Comparison of ENCODE assay signal across 10 mouse cellular contexts in the genomic region with DNA sequence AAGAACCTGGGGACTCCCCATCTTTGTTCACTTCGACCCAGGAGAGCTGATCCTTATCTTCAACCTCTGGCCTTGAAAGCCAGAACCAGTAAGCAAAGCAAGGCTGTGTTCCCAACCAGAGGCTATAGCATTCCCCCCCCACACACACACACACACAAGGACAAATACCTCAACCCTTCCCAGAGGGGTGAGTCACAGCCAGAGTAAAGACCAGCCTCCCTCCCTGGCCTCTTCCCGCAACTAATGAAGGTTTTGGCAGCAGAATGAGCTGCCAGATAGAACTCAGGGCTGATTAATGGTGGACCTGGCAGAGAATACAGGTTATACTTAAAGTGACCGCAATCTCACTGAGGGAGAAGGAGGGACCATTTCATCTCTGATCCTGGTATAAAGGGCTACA. TPM values are rescaled to one million over a fixed set of nuclear protein-coding genes. Genes with fewer than 3 reads are reported as not detected.
DNase-seq lines count a peak whose midpoint lies in the region; ATAC-seq and TF ChIP-seq lines count a peak whose summit lies in the region.
"Had no signal": no experiment of that assay in that cellular context is flagged by ENCODE, and none has a peak within 500 bp of the region (broad histone marks: within the 10 kb centered on the region; RNA-seq: fewer than 3 reads in every experiment).

No protein-coding gene starts in this region.

- peak; percentile 72 for DNase-seq in kidney, postnatal 0 days (ENCODE audit: low spot score)
- no peak for DNase-seq in kidney, postnatal 10 days
- DNase-seq in 416B (ENCODE audit: low read depth) = peak; percentile 57
- peak; percentile 85 for DNase-seq in adipocyte (ENCODE audit: low spot score)
- no peak for DNase-seq in forebrain, embryonic 10.5 days (ENCODE audit: extremely low spot score, low spot score)
- DNase-seq: cerebellum, adult 11-12 months; gastrocnemius, adult 2 months had no signal

- H3K4me1 ChIP-seq in kidney, postnatal 0 days (replicated peaks; ENCODE audit: insufficient read depth, low read length) = peaks cover 22% of the 10 kb centered on the region; the same call in 1 of the 2 replicates
- H3K4me1 ChIP-seq in intestine, postnatal 0 days (replicated peaks; ENCODE audit: control insufficient read depth, insufficient read depth, low read length) = no peaks in the 10 kb centered on the region
- H3K4me1 ChIP-seq in forebrain, embryonic 10.5 days = peaks cover 48% of the 10 kb centered on the region
- H3K4me1 ChIP-seq in midbrain, embryonic 13.5 days (replicated peaks) = peaks cover 32% of the 10 kb centered on the region

- WGBS in kidney, postnatal 0 days = 24% methylated on average over 3 of the region's 3 CpGs
- WGBS in intestine, postnatal 0 days = 30% methylated on average over 3 of the region's 3 CpGs
- WGBS in forebrain, embryonic 10.5 days = 77% methylated on average over 3 of the region's 3 CpGs
- 81% methylated on average over 3 of the region's 3 CpGs for WGBS in midbrain, embryonic 13.5 days

- no peaks in the 10 kb centered on the region for H3K36me3 ChIP-seq in kidney, postnatal 0 days (ENCODE audit: insufficient read depth, low read length)
- H3K36me3 ChIP-seq in intestine, postnatal 0 days (ENCODE audit: control insufficient read depth, insufficient read depth) = no peaks in the 10 kb centered on the region
- no peaks in the 10 kb centered on the region for H3K36me3 ChIP-seq in forebrain, embryonic 10.5 days (replicated peaks)
- no peaks in the 10 kb centered on the region for H3K36me3 ChIP-seq in midbrain, embryonic 13.5 days
- H3K36me3 ChIP-seq: lung, embryonic 15.5 days had no signal

- H3K27ac ChIP-seq in kidney, postnatal 0 days = peak overlapping the region; percentile 54; the same call in 1 of the 2 replicates
- H3K27ac ChIP-seq in intestine, postnatal 0 days (ENCODE audit: low read depth, low read length) = no peak overlapping the region
- H3K27ac ChIP-seq in forebrain, embryonic 10.5 days = no peak overlapping the region; the same call in 1 of the 2 replicates
- no peak overlapping the region for H3K27ac ChIP-seq in midbrain, embryonic 13.5 days
- H3K27ac ChIP-seq: gastrocnemius, adult 2 months; lung, embryonic 15.5 days had no signal

- no peak overlapping the region for H3K4me2 ChIP-seq in kidney, postnatal 0 days (ENCODE audit: low read length)
- H3K4me2 ChIP-seq in intestine, postnatal 0 days (replicated peaks; ENCODE audit: low read depth) = no peak overlapping the region
- no peak overlapping the region for H3K4me2 ChIP-seq in midbrain, embryonic 13.5 days (replicated peaks)
- H3K4me2 ChIP-seq: lung, embryonic 15.5 days had no signal

- no peaks in the 10 kb centered on the region for H3K27me3 ChIP-seq in kidney, postnatal 0 days (ENCODE audit: insufficient read depth, low read length)
- no peaks in the 10 kb centered on the region for H3K27me3 ChIP-seq in intestine, postnatal 0 days (replicated peaks; ENCODE audit: control insufficient read depth, insufficient read depth, low read length)
- H3K27me3 ChIP-seq in forebrain, embryonic 10.5 days (ENCODE audit: poor library complexity, severe bottlenecking) = peaks cover 17% of the 10 kb centered on the region
- H3K27me3 ChIP-seq in midbrain, embryonic 13.5 days = no peaks in the 10 kb centered on the region; the same call in 1 of the 2 replicates
- H3K27me3 ChIP-seq: lung, embryonic 15.5 days had no signal

- H3K9me3 ChIP-seq in kidney, postnatal 0 days (replicated peaks; ENCODE audit: low read length) = no peaks in the 10 kb centered on the region
- no peaks in the 10 kb centered on the region for H3K9me3 ChIP-seq in intestine, postnatal 0 days (ENCODE audit: control insufficient read depth)
- H3K9me3 ChIP-seq in forebrain, embryonic 10.5 days = no peaks in the 10 kb centered on the region
- H3K9me3 ChIP-seq in midbrain, embryonic 13.5 days = no peaks in the 10 kb centered on the region
- H3K9me3 ChIP-seq: lung, embryonic 15.5 days had no signal

- H3K9ac ChIP-seq in kidney, postnatal 0 days (ENCODE audit: low read depth, low read length) = no peak overlapping the region
- no peak overlapping the region for H3K9ac ChIP-seq in intestine, postnatal 0 days (ENCODE audit: low read depth, low read length)
- no peak overlapping the region for H3K9ac ChIP-seq in midbrain, embryonic 13.5 days (replicated peaks)
- H3K9ac ChIP-seq: lung, embryonic 15.5 days had no signal

- TF ChIP-seq CTCF in kidney, postnatal 0 days (IDR thresholded peaks at IDR 0.05; ENCODE audit: low read depth) = no peak
- TF ChIP-seq CTCF in intestine, postnatal 0 days (IDR thresholded peaks at IDR 0.05; ENCODE audit: low read depth) = no peak

- ATAC-seq in kidney, postnatal 0 days (replicated peaks; ENCODE audit: low FRiP score, low read depth) = peak; percentile 34; the same call in 1 of the 2 replicates
- peak; percentile 48; the same call in 1 of the 2 replicates for ATAC-seq in intestine, postnatal 0 days
- no peak for ATAC-seq in midbrain, embryonic 13.5 days

- no peak overlapping the region for H3K4me3 ChIP-seq in kidney, postnatal 0 days (replicated peaks; ENCODE audit: low read depth, low read length)
- no peak overlapping the region for H3K4me3 ChIP-seq in intestine, postnatal 0 days (ENCODE audit: low read depth, low read length)
- H3K4me3 ChIP-seq in forebrain, embryonic 10.5 days = no peak overlapping the region
- H3K4me3 ChIP-seq in midbrain, embryonic 13.5 days (replicated peaks) = no peak overlapping the region
- H3K4me3 ChIP-seq: gastrocnemius, adult 2 months; lung, embryonic 15.5 days had no signal

RNA-seq across cellular contexts. Expression of gene Ankrd40, which starts 18.8 kb away (rescaled TPM):
- polyA plus RNA-seq in kidney, postnatal 0 days (2015; fragmentation: Nextera tagmentation; extraction: Ambion mirVana) = 17.9 and 21.9 TPM in 2 replicates
- polyA plus RNA-seq in intestine, postnatal 0 days (2015; fragmentation: Nextera tagmentation; extraction: Ambion mirVana) = 18.0 and 19.6 TPM in 2 replicates
- 10.3 and 11.4 TPM in 2 replicates for polyA plus RNA-seq in forebrain, embryonic 10.5 days (2016; fragmentation: Nextera tagmentation; extraction: Ambion mirVana)
- polyA plus RNA-seq in midbrain, embryonic 13.5 days (2015; fragmentation: Nextera tagmentation; extraction: Ambion mirVana) = 10.0 and 11.0 TPM in 2 replicates

RNA-seq across cellular contexts. Expression of gene Luc7l3, which starts 24.8 kb away (rescaled TPM):
- 107 and 108 TPM in 2 replicates for polyA plus RNA-seq in kidney, postnatal 0 days (2015; fragmentation: Nextera tagmentation; extraction: Ambion mirVana)
- 52.4 and 60.1 TPM in 2 replicates for polyA plus RNA-seq in intestine, postnatal 0 days (2015; fragmentation: Nextera tagmentation; extraction: Ambion mirVana)
- 113 and 129 TPM in 2 replicates for polyA plus RNA-seq in forebrain, embryonic 10.5 days (2016; fragmentation: Nextera tagmentation; extraction: Ambion mirVana)
- polyA plus RNA-seq in midbrain, embryonic 13.5 days (2015; fragmentation: Nextera tagmentation; extraction: Ambion mirVana) = 165 and 170 TPM in 2 replicates

RNA-seq across cellular contexts. Expression of gene Abcc3, which starts 46.2 kb away (rescaled TPM):
- 9.1 and 10.5 TPM in 2 replicates for polyA plus RNA-seq in kidney, postnatal 0 days (2015; fragmentation: Nextera tagmentation; extraction: Ambion mirVana)
- polyA plus RNA-seq in intestine, postnatal 0 days (2015; fragmentation: Nextera tagmentation; extraction: Ambion mirVana) = 3.2 and 3.9 TPM in 2 replicates
- 0.12 and 0.22 TPM in 2 replicates for polyA plus RNA-seq in forebrain, embryonic 10.5 days (2016; fragmentation: Nextera tagmentation; extraction: Ambion mirVana)
- polyA plus RNA-seq in midbrain, embryonic 13.5 days (2015; fragmentation: Nextera tagmentation; extraction: Ambion mirVana) = 0.46 and 0.90 TPM in 2 replicates

Comparison
In these comparisons a context has a peak if more than half of its experiments do, and no peak if none do; other contexts are left out.
1. DNase-seq: peak in kidney, postnatal 0 days (single experiment), 416B (single experiment) and adipocyte (single experiment); none in kidney, postnatal 10 days (single experiment) and forebrain, embryonic 10.5 days (single experiment).